Mouse (Mus musculus) heart, postnatal 25 days (tissue): Measurements from ENCODE around the gene Avpi1. TPM values are rescaled to one million over a fixed set of nuclear protein-coding genes. Genes with fewer than 3 reads are reported as not detected.

Source experiments
- total RNA-seq, 2 experiments: library from RNA; stranded (reverse); gene quantifications; 2 replicates each; pipeline ENCODE4 v1.2.3; 2021

Avpi1 gene
- total RNA-seq, 2 experiments from 2014 or later = 9.7 to 14.5 TPM

Other genes starting within 250 kb of the Avpi1 start
- 10 to 100 TPM; 14.1 to 15.5 TPM for gene Rrp12, start 232.9 kb downstream of the Avpi1 start, total RNA-seq
- gene Pgam1, start 217.1 kb downstream of the Avpi1 start, total RNA-seq = 100 to 1,000 TPM in 1 of 2 experiments, 10 to 100 TPM in 1; 98.5 to 103 TPM
- 10 to 100 TPM; 10.8 to 12.4 TPM for gene Exosc1, start 195.6 kb downstream of the Avpi1 start, total RNA-seq
- 10 to 100 TPM; 17.1 to 17.6 TPM for gene Zdhhc16, start 195.6 kb downstream of the Avpi1 start, total RNA-seq
- 10 to 100 TPM; 13.2 to 17.2 TPM for gene Mms19, start 147.9 kb downstream of the Avpi1 start, total RNA-seq
- gene Ubtd1, start 147.3 kb downstream of the Avpi1 start, total RNA-seq = 10 to 100 TPM; 22.3 to 23.8 TPM
- gene Ankrd2, start 93.1 kb downstream of the Avpi1 start, total RNA-seq = not detected
- gene Hoga1, start 83.4 kb downstream of the Avpi1 start, total RNA-seq = 1 to 10 TPM; 1.1 to 1.7 TPM
- not detected for gene 4933411K16Rik, start 76.8 kb downstream of the Avpi1 start, total RNA-seq
- 1 to 10 TPM; 3.3 to 3.7 TPM for gene Morn4, start 42.7 kb downstream of the Avpi1 start, total RNA-seq
- gene Pi4k2a, start 38.6 kb downstream of the Avpi1 start, total RNA-seq = 10 to 100 TPM; 18.4 to 19.0 TPM
- gene Marveld1, start 18.3 kb upstream of the Avpi1 start, total RNA-seq = 10 to 100 TPM; 20.9 to 24.3 TPM
- 10 to 100 TPM; 18.3 to 23.0 TPM for gene Zfyve27, start 34.9 kb upstream of the Avpi1 start, total RNA-seq
- gene Sfrp5, start 73.2 kb upstream of the Avpi1 start, total RNA-seq = 1 to 10 TPM; 5.3 to 7.9 TPM
- gene Golga7b, start 118.5 kb upstream of the Avpi1 start, total RNA-seq = under 1 TPM; 0.67 to 0.83 TPM